Mouse (Mus musculus): Measurements from ENCODE around the gene Slc36a4. TPM values are rescaled to one million over a fixed set of nuclear protein-coding genes. Genes with fewer than 3 reads are reported as not detected.

The Slc36a4 gene
- polyA plus RNA-seq (2015; fragmentation: Nextera tagmentation; extraction: Ambion mirVana) = 17.5 and 19.2 TPM in 2 replicates

DNA sequence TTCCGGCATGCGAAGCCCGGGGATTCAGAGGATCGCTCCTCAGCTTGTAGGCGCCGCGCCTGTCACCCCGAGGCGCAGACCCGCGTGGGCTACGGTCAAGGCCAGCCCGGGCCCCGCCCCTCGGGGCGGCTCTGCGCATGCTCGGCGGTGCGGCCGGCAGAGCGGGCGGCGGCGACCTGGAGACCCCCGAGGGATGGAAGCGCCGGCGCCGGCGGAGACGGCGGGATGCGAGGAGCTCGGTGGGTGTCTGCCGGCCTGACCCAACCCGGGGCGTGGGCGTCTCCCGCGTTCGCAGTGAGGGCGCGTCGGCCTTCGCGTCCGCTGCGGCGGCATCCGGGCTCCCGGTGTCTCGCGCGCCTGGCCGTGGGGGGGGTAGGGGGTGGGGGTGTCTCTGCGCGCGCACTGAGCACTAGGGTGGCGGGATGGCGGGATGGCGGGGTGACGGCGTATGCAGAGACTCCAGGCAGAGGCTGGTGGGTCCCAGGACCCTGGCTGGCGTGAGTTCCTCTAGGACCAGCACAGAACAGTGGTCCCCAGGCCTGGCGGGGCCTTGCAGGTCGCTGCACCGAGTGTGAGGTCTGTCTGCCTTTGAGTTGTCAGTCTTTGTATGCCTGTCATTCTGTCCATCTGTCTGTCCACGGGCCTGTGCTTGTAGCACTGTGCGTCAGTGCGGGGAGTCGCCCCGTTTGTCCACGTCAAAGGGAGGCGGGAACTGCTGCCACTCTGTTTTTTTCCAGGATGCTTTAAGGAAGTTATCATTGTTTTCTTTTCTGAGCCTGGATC is at the start of gene Slc36a4:
Slc36a4 (plus strand) TSS at position 140 of the 783 bp plus-strand sequence.
- WGBS = under 1% methylated on average over 73 of the region's 75 CpGs
- H3K36me3 ChIP-seq = no peaks in the 10 kb centered on the region

DNA sequence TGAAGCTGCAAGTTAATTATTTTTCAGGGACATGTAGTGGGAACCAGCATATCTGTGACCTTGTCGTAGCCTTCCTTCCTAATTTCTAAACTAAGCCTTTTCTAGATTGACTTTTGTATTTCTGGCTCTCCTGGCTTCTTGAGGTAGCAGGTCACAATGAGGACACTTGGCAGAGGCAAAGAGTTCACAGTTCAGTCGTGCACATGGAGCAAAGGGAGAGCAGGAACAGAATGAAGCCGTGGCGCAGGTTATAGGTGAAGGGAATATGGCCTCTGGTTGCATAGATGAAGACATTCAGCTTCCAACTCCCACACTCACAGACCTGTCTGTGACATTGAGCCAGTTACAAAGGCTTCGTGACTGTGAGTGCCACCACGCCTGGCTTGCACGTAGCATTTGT is 44.9 kb upstream of the Slc36a4 start:
- whole genome bisulfite sequencing = 77% methylated on average over 7 of the region's 7 CpGs
- Histone ChIP-seq H3K9ac (no peak overlapping the region), H3K4me2 (no peak overlapping the region), H3K9me3 (no peaks in the 10 kb centered on the region), H3K36me3 (no peaks in the 10 kb centered on the region), H3K4me3 (no peak overlapping the region), H3K27ac (no peak overlapping the region), H3K4me1 (no peaks in the 10 kb centered on the region), H3K27me3 (no peaks in the 10 kb centered on the region)
- ATAC-seq (ENCODE audit: insufficient number of reproducible peaks, low FRiP score, low TSS enrichment, low read depth) = no peak

More for the DNA sequence above, at the start of gene Slc36a4:
- Histone ChIP-seq H3K9me3 (no peaks in the 10 kb centered on the region), H3K27ac (peak within 1 kb of the TSS; percentile 84), H3K27me3 (no peaks in the 10 kb centered on the region), H3K4me2 (peak within 1 kb of the TSS; percentile 75), H3K4me1 (peaks cover 26% of the 10 kb centered on the region), H3K9ac (peak within 1 kb of the TSS; percentile 79), H3K4me3 (peak within 1 kb of the TSS; percentile 78)
- ATAC-seq (ENCODE audit: insufficient number of reproducible peaks, low FRiP score, low TSS enrichment, low read depth) = peak; percentile 82

- H3K27me3 ChIP-seq = 0 out of 2 replicates have a peak, but pooled peaks cover 4% of the 10 kb centered on the region
- H3K4me2 ChIP-seq = no peak overlapping the region
- no peaks in the 10 kb centered on the region for H3K4me1 ChIP-seq
- 65% methylated on average over 3 of the region's 3 CpGs for WGBS
- no peak for ATAC-seq (ENCODE audit: insufficient number of reproducible peaks, low FRiP score, low TSS enrichment, low read depth)
- no peak overlapping the region for H3K27ac ChIP-seq
- no peak overlapping the region for H3K9ac ChIP-seq
- H3K9me3 ChIP-seq = no peaks in the 10 kb centered on the region
- H3K36me3 ChIP-seq = no peaks in the 10 kb centered on the region
- H3K4me3 ChIP-seq = no peak overlapping the region
Observed at GRCm38 (mm10) chr9:15669452-15669851, 40.1 kb upstream of the Slc36a4 start.

GRCm38 (mm10) chr9:15670002-15670527 is 39.5 kb upstream of the Slc36a4 start:
- Histone ChIP-seq H3K27ac (no peak overlapping the region), H3K27me3 (0 out of 2 replicates have a peak, but pooled peaks cover 4% of the 10 kb centered on the region), H3K4me1 (no peaks in the 10 kb centered on the region), H3K4me2 (no peak overlapping the region), H3K36me3 (no peaks in the 10 kb centered on the region), H3K9ac (no peak overlapping the region), H3K9me3 (no peaks in the 10 kb centered on the region), H3K4me3 (no peak overlapping the region)
- WGBS = 25% methylated on average over 5 of the region's 5 CpGs
- no peak for ATAC-seq (ENCODE audit: insufficient number of reproducible peaks, low FRiP score, low TSS enrichment, low read depth)

GRCm38 (mm10) chr9:15672251-15672650 is 37.3 kb upstream of the Slc36a4 start:
- Histone ChIP-seq H3K4me1 (no peaks in the 10 kb centered on the region), H3K9ac (no peak overlapping the region), H3K27ac (no peak overlapping the region), H3K4me2 (no peak overlapping the region), H3K9me3 (no peaks in the 10 kb centered on the region), H3K36me3 (no peaks in the 10 kb centered on the region), H3K27me3 (0 out of 2 replicates have a peak, but pooled peaks cover 4% of the 10 kb centered on the region), H3K4me3 (no peak overlapping the region)
- ATAC-seq (ENCODE audit: insufficient number of reproducible peaks, low FRiP score, low TSS enrichment, low read depth) = no peak
- WGBS = 44% methylated on average over 1 of the region's 1 CpGs

- WGBS = 18% methylated on average over 2 of the region's 2 CpGs
- no peaks in the 10 kb centered on the region for H3K4me1 ChIP-seq
- ATAC-seq (ENCODE audit: insufficient number of reproducible peaks, low FRiP score, low TSS enrichment, low read depth) = peak; percentile 58
- no peak overlapping the region for H3K4me2 ChIP-seq
- H3K36me3 ChIP-seq = no peaks in the 10 kb centered on the region
- no peaks in the 10 kb centered on the region for H3K9me3 ChIP-seq
- H3K4me3 ChIP-seq = no peak overlapping the region
- H3K27ac ChIP-seq = no peak overlapping the region
- no peak overlapping the region for H3K9ac ChIP-seq
- 0 out of 2 replicates have a peak, but pooled peaks cover 3% of the 10 kb centered on the region for H3K27me3 ChIP-seq
Observed at GRCm38 (mm10) chr9:15681855-15682466, 27.6 kb upstream of the Slc36a4 start.

DNA sequence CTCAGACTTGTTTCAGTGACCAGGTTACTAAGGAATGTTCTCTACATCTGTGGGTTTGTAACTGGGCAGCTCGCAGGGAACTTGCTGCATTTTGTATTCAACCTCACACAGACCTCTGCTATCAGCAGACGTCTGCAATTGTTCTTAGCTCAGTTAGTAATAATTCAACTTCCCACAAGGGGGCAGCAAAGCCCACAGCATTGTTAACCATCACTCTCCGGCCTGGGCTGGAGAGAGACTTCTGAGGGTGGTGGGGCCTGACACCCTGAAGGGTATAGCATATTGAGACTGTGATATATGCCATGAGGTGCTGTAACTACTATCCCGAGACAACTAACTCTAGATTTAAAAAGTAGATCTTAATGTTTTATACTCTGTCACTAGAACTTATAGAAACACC is 24.3 kb upstream of the Slc36a4 start:
- Histone ChIP-seq H3K9me3 (no peaks in the 10 kb centered on the region), H3K9ac (no peak overlapping the region), H3K4me2 (no peak overlapping the region), H3K27me3 (0 out of 2 replicates have a peak, but pooled peaks cover 3% of the 10 kb centered on the region), H3K4me3 (no peak overlapping the region), H3K36me3 (no peaks in the 10 kb centered on the region), H3K4me1 (no peaks in the 10 kb centered on the region), H3K27ac (no peak overlapping the region)
- no peak for ATAC-seq (ENCODE audit: insufficient number of reproducible peaks, low FRiP score, low TSS enrichment, low read depth)
- 13% methylated on average over 4 of the region's 4 CpGs for WGBS

GRCm38 (mm10) chr9:15687358-15687757 is 22.2 kb upstream of the Slc36a4 start:
- H3K27me3 ChIP-seq = no peaks in the 10 kb centered on the region
- H3K4me2 ChIP-seq = no peak overlapping the region
- H3K36me3 ChIP-seq = no peaks in the 10 kb centered on the region
- H3K9ac ChIP-seq = no peak overlapping the region
- H3K4me3 ChIP-seq = no peak overlapping the region
- no peaks in the 10 kb centered on the region for H3K4me1 ChIP-seq
- H3K27ac ChIP-seq = no peak overlapping the region
- 83% methylated on average over 5 of the region's 5 CpGs for WGBS
- no peak for ATAC-seq (ENCODE audit: insufficient number of reproducible peaks, low FRiP score, low TSS enrichment, low read depth)
- H3K9me3 ChIP-seq = no peaks in the 10 kb centered on the region

GRCm38 (mm10) chr9:15693847-15694246 is 15.7 kb upstream of the Slc36a4 start:
- no peaks in the 10 kb centered on the region for H3K9me3 ChIP-seq
- no peak for ATAC-seq (ENCODE audit: insufficient number of reproducible peaks, low FRiP score, low TSS enrichment, low read depth)
- no peak overlapping the region for H3K9ac ChIP-seq
- H3K36me3 ChIP-seq = no peaks in the 10 kb centered on the region
- H3K27me3 ChIP-seq = no peaks in the 10 kb centered on the region
- 34% methylated on average over 4 of the region's 4 CpGs for WGBS
- H3K27ac ChIP-seq = no peak overlapping the region
- H3K4me3 ChIP-seq = no peak overlapping the region
- no peaks in the 10 kb centered on the region for H3K4me1 ChIP-seq
- H3K4me2 ChIP-seq = no peak overlapping the region

- Histone ChIP-seq H3K4me2 (no peak overlapping the region), H3K4me3 (no peak overlapping the region), H3K27ac (no peak overlapping the region), H3K36me3 (no peaks in the 10 kb centered on the region), H3K9ac (no peak overlapping the region), H3K9me3 (no peaks in the 10 kb centered on the region), H3K27me3 (no peaks in the 10 kb centered on the region), H3K4me1 (no peaks in the 10 kb centered on the region)
- ATAC-seq (ENCODE audit: insufficient number of reproducible peaks, low FRiP score, low TSS enrichment, low read depth) = no peak
- 45% methylated on average over 5 of the region's 5 CpGs for WGBS
Observed at GRCm38 (mm10) chr9:15694989-15695388, 14.5 kb upstream of the Slc36a4 start.

- H3K4me2 ChIP-seq = no peak overlapping the region
- H3K36me3 ChIP-seq = no peaks in the 10 kb centered on the region
- H3K9me3 ChIP-seq = no peaks in the 10 kb centered on the region
- H3K27me3 ChIP-seq = no peaks in the 10 kb centered on the region
- no peak overlapping the region for H3K27ac ChIP-seq
- peaks cover 12% of the 10 kb centered on the region for H3K4me1 ChIP-seq
- ATAC-seq (ENCODE audit: insufficient number of reproducible peaks, low FRiP score, low TSS enrichment, low read depth) = no peak
- no peak overlapping the region for H3K9ac ChIP-seq
- 67% methylated on average over 10 of the region's 10 CpGs for WGBS
- H3K4me3 ChIP-seq = no peak overlapping the region
Observed at GRCm38 (mm10) chr9:15705706-15706105, 3.8 kb upstream of the Slc36a4 start.

- H3K27me3 ChIP-seq = no peaks in the 10 kb centered on the region
- H3K4me2 ChIP-seq = peak overlapping the region; percentile 75
- ATAC-seq (ENCODE audit: insufficient number of reproducible peaks, low FRiP score, low TSS enrichment, low read depth) = no peak
- 14% methylated on average over 14 of the region's 14 CpGs for WGBS
- H3K4me3 ChIP-seq = peak overlapping the region; percentile 78
- peaks cover 26% of the 10 kb centered on the region for H3K4me1 ChIP-seq
- H3K27ac ChIP-seq = peak overlapping the region; percentile 84
- H3K36me3 ChIP-seq = no peaks in the 10 kb centered on the region
- peak overlapping the region; percentile 79 for H3K9ac ChIP-seq
- H3K9me3 ChIP-seq = no peaks in the 10 kb centered on the region
Observed at GRCm38 (mm10) chr9:15708979-15709598, 449 bp upstream of the Slc36a4 start.

Measured in limb, embryonic 15.5 days (tissue).